Mouse (Mus musculus): Measurements from ENCODE around the gene Bub1b.

- TF ChIP-seq CTCF (conservative IDR thresholded peaks at IDR 0.05; ENCODE audit: low read length) = no peak
- no peak for TF ChIP-seq NANOG (IDR thresholded peaks at IDR 0.05; ENCODE audit: borderline replicate concordance, low read length)
- TF ChIP-seq POU5F1 (IDR thresholded peaks at IDR 0.05; ENCODE audit: borderline replicate concordance, low read length) = no peak
Measured at GRCm38 (mm10) chr2:118562015-118562414, 36.0 kb upstream of the Bub1b start.

All from E14TG2a.4 (cell line).